In the genomic region with DNA sequence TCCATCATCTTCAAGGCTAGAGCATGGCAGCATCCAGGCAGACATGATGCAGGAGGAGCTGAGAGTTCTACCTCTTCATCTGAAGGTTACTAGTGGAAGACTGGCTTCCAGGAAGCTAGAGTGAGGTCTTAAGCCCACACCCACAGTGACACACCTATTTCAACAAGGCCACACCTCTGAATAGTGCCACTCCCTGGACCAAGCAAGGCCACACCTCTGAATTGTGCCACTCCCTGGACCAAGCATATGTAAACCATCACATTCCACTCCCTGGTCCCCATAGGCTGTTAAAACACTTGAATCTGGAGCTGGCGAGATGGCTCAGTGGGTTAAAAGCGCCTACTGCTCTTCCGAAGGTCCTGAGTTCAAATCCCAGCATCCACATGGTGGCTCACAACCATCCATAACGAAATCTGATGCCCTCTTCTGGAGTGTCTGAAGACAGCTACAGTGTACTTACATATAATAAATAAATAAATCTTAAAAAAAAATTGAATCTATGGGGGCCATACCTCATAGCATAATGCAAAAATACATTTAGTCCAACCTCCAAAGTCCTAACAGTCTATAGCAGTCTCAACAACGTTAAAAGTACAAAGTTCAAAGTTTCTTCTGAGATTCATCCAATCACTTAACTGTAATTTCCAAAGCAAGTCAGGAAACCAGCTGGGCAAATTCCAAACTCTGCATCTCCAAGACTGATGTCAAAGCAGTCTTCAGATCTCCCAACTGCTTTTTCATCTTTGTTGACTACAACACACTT, we compare ENCODE assay signal across 13 mouse cellular contexts. TPM values are rescaled to one million over a fixed set of nuclear protein-coding genes. Genes with fewer than 3 reads are reported as not detected.
DNase-seq lines count a peak whose midpoint lies in the region; ATAC-seq lines count a peak whose summit lies in the region.
"Not testable (repeated sequence)": the region's sequence is repeated elsewhere in the genome, so short reads cannot be mapped to it uniquely, and the experiment has no call there.
"Had no signal": no experiment of that assay in that cellular context is flagged by ENCODE, and none has a peak within 500 bp of the region (broad histone marks: within the 10 kb centered on the region; RNA-seq: fewer than 3 reads in every experiment).

No protein-coding gene starts in this region.

- WGBS in intestine, embryonic 15.5 days = 92% methylated on average over 5 of the region's 5 CpGs
- 88% methylated on average over 5 of the region's 5 CpGs for WGBS in liver, embryonic 11.5 days
- WGBS in liver, embryonic 15.5 days (ENCODE audit: insufficient replicate concordance) = 85% methylated on average over 5 of the region's 5 CpGs
- 88% methylated on average over 5 of the region's 5 CpGs for WGBS in stomach, embryonic 16.5 days

- not testable (repeated sequence) for H3K9ac ChIP-seq in intestine, embryonic 15.5 days; liver, embryonic 11.5 days (ENCODE audit: low read depth, low read length); liver, embryonic 15.5 days; stomach, embryonic 16.5 days (ENCODE audit: low read length)

- not testable (repeated sequence) for H3K9me3 ChIP-seq in intestine, embryonic 15.5 days; liver, embryonic 11.5 days (ENCODE audit: control insufficient read depth, low read length); liver, embryonic 15.5 days (replicated peaks); stomach, embryonic 16.5 days (replicated peaks; ENCODE audit: control insufficient read depth, low read length)

- H3K4me1 ChIP-seq in intestine, embryonic 15.5 days (replicated peaks); liver, embryonic 11.5 days (replicated peaks; ENCODE audit: control insufficient read depth, insufficient read depth, low read length); liver, embryonic 15.5 days (replicated peaks); stomach, embryonic 16.5 days (ENCODE audit: control insufficient read depth, insufficient read depth, low read length): not testable (repeated sequence)

- not testable (repeated sequence) for H3K27me3 ChIP-seq in intestine, embryonic 15.5 days (replicated peaks); liver, embryonic 11.5 days (replicated peaks; ENCODE audit: control insufficient read depth, insufficient read depth, low read length); liver, embryonic 15.5 days; stomach, embryonic 16.5 days (ENCODE audit: control insufficient read depth, insufficient read depth, low read length)

- ATAC-seq in intestine, embryonic 15.5 days = peak; percentile 62; the same call in 1 of the 2 replicates
- peak; percentile 56 for ATAC-seq in liver, embryonic 11.5 days (replicated peaks; ENCODE audit: low FRiP score)
- peak; percentile 63 for ATAC-seq in liver, embryonic 15.5 days (ENCODE audit: insufficient read depth)
- 0 out of 2 replicates have a peak, but pooled peaks have one; percentile 33 for ATAC-seq in stomach, embryonic 16.5 days (ENCODE audit: insufficient read depth, low FRiP score)

- DNase-seq in R1 (ENCODE audit: low read depth, low spot score) = peak; percentile 95
- DNase-seq in c-Kit-positive CD71-positive TER-119-positive erythroid progenitor cells, embryonic 14.5 days (ENCODE audit: low spot score) = peak; percentile 37
- not testable (repeated sequence) for DNase-seq in liver, embryonic 11.5 days (ENCODE audit: low spot score)

- H3K4me2 ChIP-seq in intestine, embryonic 15.5 days (replicated peaks); liver, embryonic 11.5 days; liver, embryonic 15.5 days; stomach, embryonic 16.5 days (ENCODE audit: low read depth, low read length): not testable (repeated sequence)

- H3K36me3 ChIP-seq in intestine, embryonic 15.5 days; stomach, embryonic 16.5 days (ENCODE audit: control insufficient read depth, insufficient read depth, low read length): not testable (repeated sequence)
- peaks cover 11% of the 10 kb centered on the region; the same call in 1 of the 2 replicates for H3K36me3 ChIP-seq in liver, embryonic 11.5 days (ENCODE audit: control insufficient read depth, insufficient read depth, low read length)
- peaks cover 93% of the 10 kb centered on the region for H3K36me3 ChIP-seq in liver, embryonic 15.5 days (replicated peaks)

- H3K4me3 ChIP-seq in intestine, embryonic 15.5 days (replicated peaks); liver, embryonic 11.5 days (ENCODE audit: low read depth, low read length); liver, embryonic 15.5 days (replicated peaks); stomach, embryonic 16.5 days (replicated peaks; ENCODE audit: low read length): not testable (repeated sequence)

- not testable (repeated sequence) for H3K27ac ChIP-seq in intestine, embryonic 15.5 days; liver, embryonic 11.5 days (ENCODE audit: low read depth, low read length); liver, embryonic 15.5 days (replicated peaks); stomach, embryonic 16.5 days (ENCODE audit: low read length)

RNA-seq across cellular contexts. Expression of gene Gm20403, which starts 48.6 kb away (rescaled TPM):
- not detected in 2 replicates for polyA plus RNA-seq in intestine, embryonic 15.5 days (2015; fragmentation: Nextera tagmentation; extraction: Ambion mirVana)
- polyA plus RNA-seq in liver, embryonic 11.5 days (2014; fragmentation: Nextera tagmentation; extraction: Ambion mirVana) = not detected in 2 replicates
- not detected in 2 replicates for polyA plus RNA-seq in liver, embryonic 15.5 days (2015; fragmentation: Nextera tagmentation; extraction: Ambion mirVana)
- polyA plus RNA-seq in stomach, embryonic 16.5 days (2015; fragmentation: Nextera tagmentation; extraction: Ambion mirVana) = not detected in 2 replicates
- polyA plus RNA-seq: embryonic facial prominence, embryonic 13.5 days; forebrain, embryonic 10.5 days; forebrain, embryonic 14.5 days; heart, embryonic 13.5 days; heart, postnatal 0 days; hindbrain, embryonic 11.5 days; hindbrain, embryonic 15.5 days had no signal
